Mouse (Mus musculus) E14TG2a.4 (cell line): ENCODE measurements around the gene Shf.
"Not testable (repeated sequence)": the region's sequence is repeated elsewhere in the genome, so short reads cannot be mapped to it uniquely, and the experiment has no call there.

Source experiments
- H3K27me3 ChIP-seq: 2 replicates; pipeline ENCODE4 v1.6.1; 2014; ENCODE audit warnings: low read length, control low read depth; ENCODE audit not compliant: insufficient read depth
- H3K36me3 ChIP-seq: 2 replicates; pipeline ENCODE4 v1.6.1; 2014; ENCODE audit warnings: low read length, control low read depth; ENCODE audit not compliant: insufficient read depth
- H3K4me1 ChIP-seq: replicated peaks from 2 replicates; pipeline ENCODE4 v1.6.1; 2014; ENCODE audit warnings: low read depth, low read length, control low read depth
- H3K4me3 ChIP-seq: replicated peaks from 2 replicates; pipeline ENCODE4 v1.5.1; 2014; ENCODE audit warnings: mild to moderate bottlenecking, low read length
- H3K9me3 ChIP-seq: 2 replicates; pipeline ENCODE4 v1.6.1; 2014; ENCODE audit warnings: low read length, control low read depth
- CTCF ChIP-seq: conservative IDR thresholded peaks from 2 replicates; pipeline ENCODE4 v1.5.1; 2014; ENCODE audit warnings: low read length
- NANOG ChIP-seq: IDR thresholded peaks from 2 replicates; pipeline ENCODE4 v1.6.1; 2014; ENCODE audit warnings: borderline replicate concordance, low read length, mixed read lengths
- POU5F1 ChIP-seq: IDR thresholded peaks from 2 replicates; pipeline ENCODE4 v1.6.1; 2014; ENCODE audit warnings: low read length, borderline replicate concordance

Shf gene

GRCm38 (mm10) chr2:122347257-122347656, 21.7 kb downstream of the Shf start:
- H3K9me3 ChIP-seq = no peaks in the 10 kb centered on the region
- H3K36me3 ChIP-seq = peaks cover 18% of the 10 kb centered on the region
- H3K27me3 ChIP-seq = peaks cover 17% of the 10 kb centered on the region
- peaks cover 77% of the 10 kb centered on the region for H3K4me1 ChIP-seq
- TF ChIP-seq NANOG (no peak), CTCF (no peak)
- H3K4me3 ChIP-seq = no peak overlapping the region

- not testable (repeated sequence) for H3K9me3 ChIP-seq
- H3K27me3 ChIP-seq = peaks cover 17% of the 10 kb centered on the region
Measured at GRCm38 (mm10) chr2:122346164-122346563, 22.8 kb downstream of the Shf start.

GRCm38 (mm10) chr2:122345106-122345893, 23.7 kb downstream of the Shf start:
- Histone ChIP-seq H3K4me1 (peaks cover 76% of the 10 kb centered on the region), H3K9me3 (no peaks in the 10 kb centered on the region), H3K36me3 (peaks cover 8% of the 10 kb centered on the region; the same call in 1 of the 2 replicates), H3K4me3 (no peak overlapping the region), H3K27me3 (peaks cover 17% of the 10 kb centered on the region)
- TF ChIP-seq CTCF = no peak
- TF ChIP-seq POU5F1 = no peak
- TF ChIP-seq NANOG = no peak

More at GRCm38 (mm10) chr2:122346164-122346563, 22.8 kb downstream of the Shf start:
- Histone ChIP-seq H3K4me1 (peaks cover 77% of the 10 kb centered on the region), H3K36me3 (peaks cover 11% of the 10 kb centered on the region)
- not testable (repeated sequence) for H3K4me3 ChIP-seq

- no peaks in the 10 kb centered on the region for H3K9me3 ChIP-seq
- TF ChIP-seq POU5F1 = no peak
- TF ChIP-seq CTCF = no peak
- TF ChIP-seq NANOG = no peak
Measured at GRCm38 (mm10) chr2:122337291-122337690, 31.7 kb downstream of the Shf start.

GRCm38 (mm10) chr2:122334170-122334569, 34.8 kb downstream of the Shf start:
- TF ChIP-seq NANOG (no peak), POU5F1 (no peak), CTCF (no peak)
- peaks cover 58% of the 10 kb centered on the region for H3K4me1 ChIP-seq
- H3K9me3 ChIP-seq = no peaks in the 10 kb centered on the region
- H3K27me3 ChIP-seq = peaks cover 40% of the 10 kb centered on the region
- no peaks in the 10 kb centered on the region for H3K36me3 ChIP-seq
- no peak overlapping the region for H3K4me3 ChIP-seq

More at GRCm38 (mm10) chr2:122337291-122337690, 31.7 kb downstream of the Shf start:
- peak overlapping the region; percentile 32 for H3K4me3 ChIP-seq
- H3K27me3 ChIP-seq = peaks cover 44% of the 10 kb centered on the region
- peaks cover 72% of the 10 kb centered on the region for H3K4me1 ChIP-seq
- H3K36me3 ChIP-seq = no peaks in the 10 kb centered on the region

GRCm38 (mm10) chr2:122332222-122332621, 36.7 kb downstream of the Shf start:
- H3K4me3 ChIP-seq = no peak overlapping the region
- peaks cover 49% of the 10 kb centered on the region for H3K4me1 ChIP-seq
- H3K36me3 ChIP-seq = no peaks in the 10 kb centered on the region
- no peaks in the 10 kb centered on the region for H3K9me3 ChIP-seq
- H3K27me3 ChIP-seq = peaks cover 38% of the 10 kb centered on the region
- TF ChIP-seq CTCF = no peak
- no peak for TF ChIP-seq NANOG
- TF ChIP-seq POU5F1 = no peak

- Histone ChIP-seq H3K4me1 (peaks cover 33% of the 10 kb centered on the region), H3K27me3 (peaks cover 24% of the 10 kb centered on the region)
- not testable (repeated sequence) for H3K4me3 ChIP-seq, H3K36me3 ChIP-seq, H3K9me3 ChIP-seq
Measured at GRCm38 (mm10) chr2:122330317-122330716, 38.6 kb downstream of the Shf start.

- TF ChIP-seq NANOG = no peak
- TF ChIP-seq CTCF = no peak
- TF ChIP-seq POU5F1 = no peak
- Histone ChIP-seq H3K36me3 (no peaks in the 10 kb centered on the region), H3K27me3 (peaks cover 29% of the 10 kb centered on the region), H3K9me3 (no peaks in the 10 kb centered on the region), H3K4me3 (no peak overlapping the region), H3K4me1 (peaks cover 9% of the 10 kb centered on the region; the same call in 1 of the 2 replicates)
Measured at GRCm38 (mm10) chr2:122327986-122328385, 41.0 kb downstream of the Shf start.

- Histone ChIP-seq H3K9me3 (no peaks in the 10 kb centered on the region), H3K4me3 (no peak overlapping the region), H3K27me3 (peaks cover 35% of the 10 kb centered on the region), H3K4me1 (0 out of 2 replicates have a peak, but pooled peaks cover 3% of the 10 kb centered on the region), H3K36me3 (no peaks in the 10 kb centered on the region)
- TF ChIP-seq NANOG (no peak), CTCF (no peak), POU5F1 (no peak)
Measured at GRCm38 (mm10) chr2:122325361-122325760, 43.6 kb downstream of the Shf start.
